Mouse (Mus musculus) embryonic facial prominence, embryonic 11.5 days (tissue): ENCODE results near the gene Nckap5. TPM values are rescaled to one million over a fixed set of nuclear protein-coding genes. Genes with fewer than 3 reads are reported as not detected.

Experiments
- ATAC-seq: fragments of 200-750 bp; cut with Nextera tagmentation; replicated peaks from 2 replicates; pipeline ENCODE4 v1.8.0; 2017; ENCODE audit warnings: low read depth; ENCODE audit not compliant: insufficient number of reproducible peaks, low FRiP score, low TSS enrichment
- DNase-seq: peaks from one replicate; pipeline ENCODE4 v3.0.0-alpha.2; 2015; ENCODE audit warnings: low spot score
- H3K27ac ChIP-seq: fragments of 300-500 bp; sonication (generic); replicated peaks from 2 replicates; pipeline ENCODE4 v1.5.1; 2014; ENCODE audit warnings: mild to moderate bottlenecking, low read depth, low read length, control low read depth
- H3K27me3 ChIP-seq: fragments of 300-500 bp; sonication (generic); 2 replicates; pipeline ENCODE4 v1.6.1; 2014; ENCODE audit warnings: mild to moderate bottlenecking, low read length, moderate library complexity, mixed read lengths; ENCODE audit not compliant: control insufficient read depth, insufficient read depth
- H3K36me3 ChIP-seq: fragments of 300-500 bp; sonication (generic); replicated peaks from 2 replicates; pipeline ENCODE4 v1.6.1; 2014; ENCODE audit warnings: low read depth, mild to moderate bottlenecking, low read length, moderate library complexity, mixed read lengths; ENCODE audit not compliant: control insufficient read depth, insufficient read depth
- H3K4me1 ChIP-seq: fragments of 300-500 bp; sonication (generic); 2 replicates; pipeline ENCODE4 v1.6.1; 2014; ENCODE audit warnings: low read length, mixed read lengths; ENCODE audit not compliant: control insufficient read depth, insufficient read depth
- H3K4me2 ChIP-seq: fragments of 300-500 bp; sonication (generic); 2 replicates; pipeline ENCODE4 v1.6.1; 2014; ENCODE audit warnings: low read depth, mild to moderate bottlenecking, control low read depth, low read length, moderate library complexity
- H3K4me3 ChIP-seq: fragments of 300-500 bp; sonication (generic); 2 replicates; pipeline ENCODE4 v1.5.1; 2014; ENCODE audit warnings: low read depth, low read length, control low read depth
- H3K9ac ChIP-seq: fragments of 300-500 bp; sonication (generic); replicated peaks from 2 replicates; pipeline ENCODE4 v1.6.1; 2014; ENCODE audit warnings: mild to moderate bottlenecking, control low read depth, low read length
- H3K9me3 ChIP-seq: fragments of 300-500 bp; sonication (generic); replicated peaks from 2 replicates; pipeline ENCODE4 v1.6.1; 2016; ENCODE audit warnings: mild to moderate bottlenecking, low read length, inconsistent platforms, mixed read lengths; ENCODE audit not compliant: control insufficient read depth
- WGBS: fragments of 180-500 bp; shearing (Covaris S2); extraction: QIAGEN DNeasy Blood & Tissue Kit; methylation state at CpG from one replicate; pipeline ENCODE4 v1.1.7; 2014; 5-methylcytosine and 5-hydroxymethylcytosine counted together
- polyA plus RNA-seq: library from polyadenylated mRNA; unstranded; fragments of >200 nt; fragmentation: Nextera tagmentation; extraction: Ambion mirVana; gene quantifications from 2 replicates; pipeline ENCODE4 v1.2.1, GENCODE M21; 2014

Gene Nckap5
- polyA plus RNA-seq, 1 experiment from 2014 or later, result 5.7 TPM

DNA sequence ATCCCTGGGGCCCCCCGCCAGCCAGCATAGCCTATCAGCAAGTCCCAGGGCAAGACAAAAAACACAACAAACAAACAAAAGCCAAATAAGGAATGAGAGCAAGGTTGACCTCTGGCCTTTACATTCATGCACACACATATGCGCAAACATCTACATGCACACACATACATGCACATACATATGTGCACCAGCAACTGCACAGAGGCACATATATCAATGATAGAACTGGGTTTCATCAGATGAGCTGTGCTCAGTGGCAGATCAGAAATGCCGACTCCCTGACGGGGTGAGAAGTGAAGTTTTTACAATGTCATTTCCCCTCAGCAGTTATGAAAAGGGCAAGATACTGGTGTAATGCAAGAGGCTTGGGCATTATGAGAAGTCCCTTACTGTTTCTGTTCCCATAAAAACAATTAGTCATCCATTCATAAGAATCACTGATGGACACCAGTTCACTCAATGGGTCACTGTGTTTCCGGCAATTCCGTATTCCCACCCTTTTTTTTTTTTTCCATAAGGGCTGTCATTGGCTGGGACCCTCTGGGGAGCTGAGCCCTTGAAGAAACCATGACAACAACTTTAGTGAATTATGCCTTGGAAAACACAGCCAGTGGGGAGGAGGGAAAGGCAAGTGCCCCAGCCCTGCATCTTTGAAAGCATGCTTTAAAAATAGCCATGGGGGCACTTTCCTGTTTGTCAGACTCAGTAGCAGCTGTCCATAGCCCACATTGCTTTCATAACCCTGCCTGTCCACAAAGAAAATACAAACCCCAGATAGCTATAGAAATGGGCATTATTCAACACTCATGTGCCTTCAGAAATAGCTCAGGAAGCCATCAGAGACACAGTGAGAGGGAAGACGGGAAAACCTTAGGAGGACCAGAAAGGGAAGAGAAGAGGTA, 170.2 kb downstream of the Nckap5 start:
- Histone ChIP-seq H3K4me1 (no peaks in the 10 kb centered on the region), H3K4me2 (no peak overlapping the region), H3K27me3 (no peaks in the 10 kb centered on the region), H3K36me3 (no peaks in the 10 kb centered on the region), H3K9me3 (no peaks in the 10 kb centered on the region), H3K9ac (no peak overlapping the region), H3K4me3 (no peak overlapping the region), H3K27ac (no peak overlapping the region)
- ATAC-seq (0 out of 2 replicates have a peak, but pooled peaks have one; percentile 52), DNase-seq (peak; percentile 11)
- 67% methylated on average over 7 of the region's 7 CpGs for WGBS

DNA sequence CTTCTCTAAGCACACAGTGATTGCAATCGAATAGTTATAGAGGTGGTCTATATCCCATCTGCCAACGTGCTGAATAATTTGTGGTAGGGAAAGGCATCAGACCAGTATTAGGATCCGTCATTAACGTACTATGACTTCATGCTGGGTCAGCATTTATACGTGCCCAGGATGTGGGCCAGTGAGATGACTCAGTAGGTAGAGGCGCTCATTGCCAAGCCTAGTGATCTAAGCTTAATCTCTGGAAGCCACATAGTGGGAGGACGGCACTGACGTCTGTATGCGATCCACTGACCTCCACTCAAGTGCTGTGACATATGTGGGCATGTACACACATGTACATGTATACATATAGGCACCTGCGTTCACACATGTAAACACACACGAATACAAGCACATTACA, 171.9 kb downstream of the Nckap5 start:
- H3K27ac ChIP-seq, result no peak overlapping the region
- 89% methylated on average over 11 of the region's 11 CpGs for WGBS
- H3K4me3 ChIP-seq, result no peak overlapping the region
- ATAC-seq (no peak), DNase-seq (no peak)
- H3K27me3 ChIP-seq, result no peaks in the 10 kb centered on the region
- H3K9me3 ChIP-seq, result no peaks in the 10 kb centered on the region
- no peak overlapping the region for H3K4me2 ChIP-seq
- no peaks in the 10 kb centered on the region for H3K4me1 ChIP-seq
- H3K9ac ChIP-seq, result no peak overlapping the region
- no peaks in the 10 kb centered on the region for H3K36me3 ChIP-seq

- Histone ChIP-seq H3K9me3 (no peaks in the 10 kb centered on the region), H3K4me3 (no peak overlapping the region), H3K36me3 (no peaks in the 10 kb centered on the region), H3K27ac (no peak overlapping the region), H3K4me1 (no peaks in the 10 kb centered on the region), H3K9ac (no peak overlapping the region), H3K27me3 (no peaks in the 10 kb centered on the region), H3K4me2 (no peak overlapping the region)
- no peak for ATAC-seq
- no peak for DNase-seq
- 57% methylated on average over 2 of the region's 2 CpGs for WGBS
These were observed 174.4 kb downstream of the Nckap5 start for GRCm38 (mm10) chr1:126656246-126656645.

DNA sequence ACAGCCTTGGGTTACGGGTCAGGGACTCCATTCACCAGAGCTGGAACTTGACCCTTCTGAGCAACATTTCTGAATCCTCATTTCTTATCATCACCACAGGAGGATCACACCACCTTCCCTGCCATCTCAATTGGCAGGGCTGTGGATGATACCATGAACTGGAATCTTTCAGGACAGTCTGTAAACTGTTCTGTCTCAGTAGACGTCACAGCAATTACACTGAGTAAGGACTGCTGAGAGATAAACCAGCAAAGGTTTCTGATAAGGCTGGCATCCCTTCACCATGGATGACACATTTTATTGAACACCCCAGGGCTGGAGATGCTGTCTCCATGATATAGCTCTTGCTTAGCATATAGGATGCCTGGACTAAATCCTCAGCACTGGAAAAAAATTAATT, 178.5 kb downstream of the Nckap5 start:
- DNase-seq, result no peak

DNA sequence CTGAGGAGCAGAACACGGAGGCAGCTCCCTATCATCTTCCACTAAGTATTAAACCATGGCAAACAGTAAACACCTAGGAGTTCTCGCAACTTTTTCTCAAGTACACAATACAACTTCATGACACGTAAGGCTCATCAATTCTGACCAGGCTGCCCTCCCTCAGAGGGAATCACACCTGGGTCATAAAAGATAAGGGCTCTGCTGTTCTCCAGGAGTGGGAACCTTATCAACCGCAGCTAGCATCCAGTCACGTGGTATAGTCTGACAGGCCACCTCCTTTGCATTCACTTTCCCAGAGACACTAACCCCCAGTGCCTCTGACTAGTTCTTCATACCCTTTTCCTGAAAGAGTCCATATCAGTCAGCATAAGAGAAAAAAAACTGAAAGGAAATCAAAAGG, 179.8 kb downstream of the Nckap5 start:
- ATAC-seq (no peak), DNase-seq (no peak)
- Histone ChIP-seq H3K9me3 (no peaks in the 10 kb centered on the region), H3K9ac (no peak overlapping the region), H3K4me3 (no peak overlapping the region), H3K4me2 (no peak overlapping the region), H3K27me3 (no peaks in the 10 kb centered on the region), H3K27ac (no peak overlapping the region), H3K36me3 (no peaks in the 10 kb centered on the region), H3K4me1 (no peaks in the 10 kb centered on the region)
- 80% methylated on average over 5 of the region's 5 CpGs for WGBS

More for the DNA sequence above, 178.5 kb downstream of the Nckap5 start:
- Histone ChIP-seq H3K4me3 (no peak overlapping the region), H3K27ac (no peak overlapping the region), H3K9me3 (no peaks in the 10 kb centered on the region), H3K27me3 (no peaks in the 10 kb centered on the region), H3K4me1 (no peaks in the 10 kb centered on the region), H3K4me2 (no peak overlapping the region), H3K36me3 (no peaks in the 10 kb centered on the region), H3K9ac (no peak overlapping the region)
- WGBS, result 77% methylated on average over 2 of the region's 2 CpGs
- ATAC-seq, result no peak

DNA sequence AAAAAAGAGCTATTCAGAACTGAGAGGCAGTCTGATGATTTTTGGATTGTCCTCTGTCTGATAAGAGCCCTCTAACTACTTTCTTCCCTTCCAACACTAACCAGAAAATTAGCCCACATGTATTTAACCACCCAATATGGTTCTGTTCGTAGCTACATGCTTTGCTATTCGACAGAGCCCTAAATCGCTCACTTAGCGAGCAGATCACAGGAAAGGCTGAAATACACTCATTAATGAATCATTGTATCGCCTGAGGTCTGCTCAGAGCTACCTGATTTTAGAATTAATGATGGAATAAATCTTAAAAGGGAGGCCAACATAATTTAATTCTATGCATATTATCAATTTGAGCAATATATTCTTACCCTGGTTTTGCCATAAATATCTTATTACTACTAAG, 187.8 kb downstream of the Nckap5 start:
- Histone ChIP-seq H3K27me3 (no peaks in the 10 kb centered on the region), H3K9ac (no peak overlapping the region), H3K36me3 (no peaks in the 10 kb centered on the region), H3K4me3 (no peak overlapping the region), H3K4me1 (no peaks in the 10 kb centered on the region), H3K9me3 (no peaks in the 10 kb centered on the region), H3K4me2 (no peak overlapping the region), H3K27ac (no peak overlapping the region)
- ATAC-seq (no peak), DNase-seq (no peak)
- WGBS, result 80% methylated on average over 5 of the region's 5 CpGs

DNA sequence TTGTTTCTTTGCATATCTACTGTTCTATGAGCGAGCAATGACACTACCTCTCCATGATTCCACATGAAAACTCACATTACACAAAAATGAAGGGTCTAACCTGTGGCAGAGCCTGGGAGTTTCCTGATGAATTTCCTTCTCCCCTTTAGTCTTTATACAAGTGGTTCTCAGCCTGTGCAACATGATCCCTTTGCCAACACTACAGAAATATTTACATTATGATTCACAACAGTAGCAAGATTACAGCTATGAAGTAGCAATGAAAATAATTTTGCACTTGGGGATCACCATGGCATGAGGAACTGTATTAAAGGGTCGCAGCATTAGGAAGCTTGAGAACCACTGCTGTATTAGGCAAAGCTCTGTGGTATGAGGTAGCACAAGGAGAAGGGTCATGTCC, 191.1 kb downstream of the Nckap5 start:
- no peak overlapping the region for H3K4me2 ChIP-seq
- no peaks in the 10 kb centered on the region for H3K36me3 ChIP-seq
- H3K27me3 ChIP-seq, result no peaks in the 10 kb centered on the region
- no peak overlapping the region for H3K4me3 ChIP-seq
- no peak overlapping the region for H3K9ac ChIP-seq
- ATAC-seq (no peak), DNase-seq (no peak)
- H3K27ac ChIP-seq, result no peak overlapping the region
- WGBS, result 86% methylated on average over 2 of the region's 2 CpGs
- H3K9me3 ChIP-seq, result no peaks in the 10 kb centered on the region
- no peaks in the 10 kb centered on the region for H3K4me1 ChIP-seq

- ATAC-seq (no peak), DNase-seq (no peak)
- WGBS, result 74% methylated on average over 1 of the region's 1 CpGs
- Histone ChIP-seq H3K4me2 (no peak overlapping the region), H3K27ac (no peak overlapping the region), H3K27me3 (no peaks in the 10 kb centered on the region), H3K36me3 (no peaks in the 10 kb centered on the region), H3K9ac (no peak overlapping the region), H3K4me3 (no peak overlapping the region), H3K9me3 (no peaks in the 10 kb centered on the region), H3K4me1 (no peaks in the 10 kb centered on the region)
These were observed 193.1 kb downstream of the Nckap5 start for GRCm38 (mm10) chr1:126637515-126637914.
